Mouse (Mus musculus) G1E (cell line): ENCODE data around the gene Snrnp200.
"Not testable (repeated sequence)": the region's sequence is repeated elsewhere in the genome, so short reads cannot be mapped to it uniquely, and the experiment has no call there.

ENCODE experiments used
- CTCF ChIP-seq: IDR thresholded peaks from 2 replicates; pipeline ENCODE4 v1.5.1; 2012; ENCODE audit warnings: low read depth, low read length, inconsistent platforms, mixed read lengths
- GATA1 ChIP-seq: IDR thresholded peaks from 2 replicates; pipeline ENCODE4 v1.6.1; 2012; ENCODE audit warnings: borderline replicate concordance, low read length, inconsistent platforms, mixed read lengths
- GATA2 ChIP-seq: IDR thresholded peaks from 2 replicates; pipeline ENCODE4 v1.6.1; 2012; ENCODE audit warnings: low read depth, low read length, inconsistent platforms, borderline replicate concordance
- TAL1 ChIP-seq: conservative IDR thresholded peaks from 2 replicates; pipeline ENCODE4 v1.6.1; 2012; ENCODE audit warnings: low read depth, low read length, inconsistent platforms, mixed read lengths

GRCm38 (mm10) chr2:127205936-127206335, 2.2 kb upstream of the Snrnp200 start:
- TF ChIP-seq GATA1, CTCF, GATA2, TAL1: not testable (repeated sequence)
